Mouse (Mus musculus) colon, adult 2 months (tissue): Measurements from ENCODE around the gene Sar1b. TPM values are rescaled to one million over a fixed set of nuclear protein-coding genes. Genes with fewer than 3 reads are reported as not detected.

Source experiments
- polyA plus RNA-seq: library from polyadenylated mRNA; depleted of rRNA; stranded (reverse); fragments of >200 nt; gene quantifications from 2 replicates; pipeline ENCODE4 v1.2.3, GENCODE M21; 2012; rRNA removed

Gene Sar1b
- 11.0 and 13.1 TPM in 2 replicates for polyA plus RNA-seq

DNA sequence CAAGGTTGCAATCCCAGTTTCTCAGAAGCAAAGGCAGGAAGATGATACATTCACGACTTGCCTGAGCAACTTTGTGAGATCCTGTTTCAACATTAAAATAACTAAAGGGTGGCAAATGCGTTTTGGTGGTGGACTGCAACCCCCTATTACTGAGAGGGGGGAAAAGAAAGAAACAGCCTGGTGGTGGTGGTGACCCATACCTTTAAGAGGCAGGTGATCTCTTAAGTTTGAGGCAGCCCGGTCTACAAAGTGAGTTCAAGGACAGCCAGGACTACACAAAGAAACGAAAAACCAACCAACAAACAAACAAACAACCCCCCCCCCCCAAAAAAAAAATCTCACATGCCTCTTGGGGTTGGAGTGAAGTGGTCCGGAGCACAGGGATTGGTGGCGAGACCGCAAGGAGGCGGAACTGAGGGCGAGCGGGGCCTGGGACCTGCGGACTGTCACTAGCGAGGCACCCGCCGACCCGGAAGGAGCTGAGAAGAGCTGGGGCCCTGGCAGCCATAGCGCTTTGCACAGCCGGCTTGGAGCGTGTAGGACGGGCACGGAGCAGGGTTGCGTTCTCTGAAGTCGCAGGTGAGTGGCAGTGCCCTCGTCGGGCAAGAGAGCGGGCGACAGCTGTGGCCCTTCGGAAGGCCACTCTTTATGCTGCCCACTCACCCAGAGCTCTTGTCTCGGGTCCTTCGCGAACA, at the start of gene Sar1b, which contains the start of gene Sec24a:
Gene Sar1b, plus strand, starts transcription at position 475 of the 695 bp plus-strand sequence.
Gene Sec24a, minus strand, starts transcription at position 422 of the 695 bp plus-strand sequence.

Other genes with a start within 250 kb of the Sar1b start
- 20.8 and 25.7 TPM in 2 replicates for gene Phykpl, start 178.9 kb upstream of the Sar1b start, polyA plus RNA-seq
- 331 and 402 TPM in 2 replicates for gene Hnrnpab, start 156.8 kb upstream of the Sar1b start, polyA plus RNA-seq
- 39.7 and 44.1 TPM in 2 replicates for gene Nhp2, start 144.0 kb upstream of the Sar1b start, polyA plus RNA-seq
- 69.8 and 84.0 TPM in 2 replicates for gene Rmnd5b, start 127.8 kb upstream of the Sar1b start, polyA plus RNA-seq
- 9.2 and 13.6 TPM in 2 replicates for gene N4bp3, start 112.8 kb upstream of the Sar1b start, polyA plus RNA-seq
- 7.1 and 8.8 TPM in 2 replicates for gene D930048N14Rik, start 112.7 kb upstream of the Sar1b start, polyA plus RNA-seq
- 8.6 and 8.8 TPM in 2 replicates for gene 0610009B22Rik, start 74.8 kb upstream of the Sar1b start, polyA plus RNA-seq
- 20.5 and 23.7 TPM in 2 replicates for gene Sec24a, start 53 bp upstream of the Sar1b start, polyA plus RNA-seq
- 9.2 and 10.4 TPM in 2 replicates for gene Jade2, start 94.0 kb downstream of the Sar1b start, polyA plus RNA-seq
- 17.9 and 18.4 TPM in 2 replicates for gene Cdkn2aipnl, start 204.0 kb downstream of the Sar1b start, polyA plus RNA-seq
- 31.1 and 34.5 TPM in 2 replicates for gene Ube2b, start 237.1 kb downstream of the Sar1b start, polyA plus RNA-seq
- 0.81 and 0.85 TPM in 2 replicates for gene Cdkl3, start 240.5 kb downstream of the Sar1b start, polyA plus RNA-seq